Mouse (Mus musculus) stomach, embryonic 16.5 days (tissue): Measurements from ENCODE around the gene Trpt1. TPM values are rescaled to one million over a fixed set of nuclear protein-coding genes. Genes with fewer than 3 reads are reported as not detected.

Source experiments
- ATAC-seq: fragments of 200-750 bp; cut with Nextera tagmentation; 2 replicates; pipeline ENCODE4 v1.8.0; 2017; ENCODE audit warnings: moderate number of reproducible peaks, moderate TSS enrichment; ENCODE audit not compliant: insufficient read depth, low FRiP score
- H3K27ac ChIP-seq: fragments of 300-500 bp; sonication (generic); 2 replicates; pipeline ENCODE4 v1.5.1; 2014; ENCODE audit warnings: low read length
- H3K27me3 ChIP-seq: fragments of 300-500 bp; sonication (generic); 2 replicates; pipeline ENCODE4 v1.6.1; 2014; ENCODE audit warnings: low read length, control low read depth, mixed read lengths; ENCODE audit not compliant: control insufficient read depth, insufficient read depth
- H3K36me3 ChIP-seq: fragments of 300-500 bp; sonication (generic); 2 replicates; pipeline ENCODE4 v1.6.1; 2014; ENCODE audit warnings: low read length; ENCODE audit not compliant: control insufficient read depth, insufficient read depth
- H3K4me1 ChIP-seq: fragments of 300-500 bp; sonication (generic); 2 replicates; pipeline ENCODE4 v1.6.1; 2014; ENCODE audit warnings: low read length, control low read depth, mixed read lengths; ENCODE audit not compliant: control insufficient read depth, insufficient read depth
- H3K4me2 ChIP-seq: fragments of 300-500 bp; sonication (generic); 2 replicates; pipeline ENCODE4 v1.6.1; 2014; ENCODE audit warnings: low read depth, low read length, mixed read lengths
- H3K4me3 ChIP-seq: fragments of 300-500 bp; sonication (generic); replicated peaks from 2 replicates; pipeline ENCODE4 v1.5.1; 2014; ENCODE audit warnings: mild to moderate bottlenecking, low read length
- H3K9ac ChIP-seq: fragments of 300-500 bp; sonication (generic); 2 replicates; pipeline ENCODE4 v1.6.1; 2014; ENCODE audit warnings: low read length
- H3K9me3 ChIP-seq: fragments of 300-500 bp; sonication (generic); replicated peaks from 2 replicates; pipeline ENCODE4 v1.6.1; 2016; ENCODE audit warnings: low read length, control low read depth; ENCODE audit not compliant: control insufficient read depth
- WGBS: fragments of 180-500 bp; shearing (Covaris S2); extraction: QIAGEN DNeasy Blood & Tissue Kit; methylation state at CpG from one replicate; pipeline ENCODE4 v1.1.7; 2014; 5-methylcytosine and 5-hydroxymethylcytosine counted together
- polyA plus RNA-seq: library from polyadenylated mRNA; unstranded; fragments of >200 nt; fragmentation: Nextera tagmentation; extraction: Ambion mirVana; gene quantifications from 2 replicates; pipeline ENCODE4 v1.2.1, GENCODE M21; 2015

Trpt1 gene
- 10.7 and 12.0 TPM in 2 replicates for polyA plus RNA-seq

- peak within 1 kb of the TSS; percentile 50; the same call in 1 of the 2 replicates for H3K27ac ChIP-seq
- ATAC-seq: peak; percentile 74
- no peaks in the 10 kb centered on the region for H3K27me3 ChIP-seq
- H3K9ac ChIP-seq: peak within 1 kb of the TSS; percentile 89
- peaks cover 30% of the 10 kb centered on the region for H3K4me1 ChIP-seq
- H3K4me3 ChIP-seq: peak within 1 kb of the TSS; percentile 70
- under 1% methylated on average over 24 of the region's 24 CpGs for WGBS
- peaks cover 17% of the 10 kb centered on the region; the same call in 1 of the 2 replicates for H3K36me3 ChIP-seq
- H3K4me2 ChIP-seq: peak within 1 kb of the TSS; percentile 90
- no peaks in the 10 kb centered on the region for H3K9me3 ChIP-seq
Observed at GRCm38 (mm10) chr19:6996006-6996405, at the start of gene Trpt1, which contains the start of gene Nudt22. TSS of gene Trpt1 (plus strand) at chr19:6996131. TSS of gene Nudt22 (minus strand) at chr19:6996117.

GRCm38 (mm10) chr19:6947742-6948141 is 48.2 kb upstream of the Trpt1 start:
- Histone ChIP-seq H3K36me3 (no peaks in the 10 kb centered on the region), H3K9me3 (no peaks in the 10 kb centered on the region), H3K27me3 (no peaks in the 10 kb centered on the region), H3K9ac (no peak overlapping the region), H3K4me2 (no peak overlapping the region), H3K4me3 (no peak overlapping the region), H3K27ac (no peak overlapping the region), H3K4me1 (peaks cover 29% of the 10 kb centered on the region)
- ATAC-seq: no peak
- WGBS: 45% methylated on average over 4 of the region's 4 CpGs

- 74% methylated on average over 4 of the region's 4 CpGs for WGBS
- Histone ChIP-seq H3K27ac (no peak overlapping the region), H3K9me3 (no peaks in the 10 kb centered on the region), H3K27me3 (no peaks in the 10 kb centered on the region), H3K36me3 (no peaks in the 10 kb centered on the region), H3K4me2 (no peak overlapping the region), H3K4me1 (peaks cover 29% of the 10 kb centered on the region), H3K4me3 (no peak overlapping the region), H3K9ac (no peak overlapping the region)
- no peak for ATAC-seq
Observed at GRCm38 (mm10) chr19:6948186-6948585, 47.7 kb upstream of the Trpt1 start.

- Histone ChIP-seq H3K36me3 (no peaks in the 10 kb centered on the region; the same call in 1 of the 2 replicates), H3K4me3 (no peak overlapping the region), H3K9me3 (no peaks in the 10 kb centered on the region), H3K27ac (peak overlapping the region; percentile 98), H3K9ac (peak overlapping the region; percentile 20; the same call in 1 of the 2 replicates), H3K27me3 (no peaks in the 10 kb centered on the region), H3K4me2 (peak overlapping the region; percentile 62; the same call in 1 of the 2 replicates), H3K4me1 (peaks cover 27% of the 10 kb centered on the region)
- 85% methylated on average over 5 of the region's 5 CpGs for WGBS
- no peak for ATAC-seq
Observed at GRCm38 (mm10) chr19:6949532-6949931, 46.4 kb upstream of the Trpt1 start.

GRCm38 (mm10) chr19:6949951-6950350 is 46.0 kb upstream of the Trpt1 start:
- Histone ChIP-seq H3K4me3 (peak overlapping the region; percentile 68), H3K4me2 (peak overlapping the region; percentile 62), H3K4me1 (peaks cover 27% of the 10 kb centered on the region), H3K27ac (peak overlapping the region; percentile 98), H3K27me3 (no peaks in the 10 kb centered on the region), H3K9me3 (no peaks in the 10 kb centered on the region), H3K9ac (peak overlapping the region; percentile 82), H3K36me3 (peaks cover 2% of the 10 kb centered on the region)
- no peak for ATAC-seq
- WGBS: 51% methylated on average over 5 of the region's 5 CpGs

GRCm38 (mm10) chr19:6950613-6951153 is 45.2 kb upstream of the Trpt1 start:
- Histone ChIP-seq H3K27me3 (no peaks in the 10 kb centered on the region), H3K4me2 (peak overlapping the region; percentile 62), H3K9me3 (no peaks in the 10 kb centered on the region), H3K9ac (peak overlapping the region; percentile 82), H3K27ac (peak overlapping the region; percentile 98), H3K4me3 (peak overlapping the region; percentile 68), H3K36me3 (peaks cover 9% of the 10 kb centered on the region), H3K4me1 (peaks cover 27% of the 10 kb centered on the region)
- under 1% methylated on average over 28 of the region's 28 CpGs for WGBS
- peak; percentile 35; the same call in 1 of the 2 replicates for ATAC-seq

GRCm38 (mm10) chr19:6951381-6951968 is 44.5 kb upstream of the Trpt1 start:
- peak; percentile 81 for ATAC-seq
- Histone ChIP-seq H3K27ac (peak overlapping the region; percentile 98), H3K27me3 (no peaks in the 10 kb centered on the region), H3K4me1 (peaks cover 27% of the 10 kb centered on the region), H3K9me3 (no peaks in the 10 kb centered on the region), H3K9ac (peak overlapping the region; percentile 82), H3K4me3 (peak overlapping the region; percentile 68), H3K36me3 (peaks cover 10% of the 10 kb centered on the region), H3K4me2 (peak overlapping the region; percentile 62)
- under 1% methylated on average over 35 of the region's 35 CpGs for WGBS

GRCm38 (mm10) chr19:6951994-6952711 is 43.8 kb upstream of the Trpt1 start:
- 2% methylated on average over 31 of the region's 31 CpGs for WGBS
- peak overlapping the region; percentile 62 for H3K4me2 ChIP-seq
- peak overlapping the region; percentile 98 for H3K27ac ChIP-seq
- peak; percentile 41 for ATAC-seq
- peaks cover 10% of the 10 kb centered on the region for H3K36me3 ChIP-seq
- H3K9ac ChIP-seq: peak overlapping the region; percentile 82
- H3K4me1 ChIP-seq: peaks cover 27% of the 10 kb centered on the region
- H3K27me3 ChIP-seq: no peaks in the 10 kb centered on the region
- H3K4me3 ChIP-seq: peak overlapping the region; percentile 68
- no peaks in the 10 kb centered on the region for H3K9me3 ChIP-seq

- no peaks in the 10 kb centered on the region for H3K9me3 ChIP-seq
- H3K27ac ChIP-seq: peak overlapping the region; percentile 98
- H3K9ac ChIP-seq: peak overlapping the region; percentile 82
- H3K4me3 ChIP-seq: peak overlapping the region; percentile 68
- peak overlapping the region; percentile 62 for H3K4me2 ChIP-seq
- peak; percentile 18; the same call in 1 of the 2 replicates for ATAC-seq
- WGBS: 8% methylated on average over 3 of the region's 3 CpGs
- peaks cover 10% of the 10 kb centered on the region for H3K36me3 ChIP-seq
- H3K27me3 ChIP-seq: no peaks in the 10 kb centered on the region
- H3K4me1 ChIP-seq: peaks cover 27% of the 10 kb centered on the region
Observed at GRCm38 (mm10) chr19:6952712-6953037, 43.3 kb upstream of the Trpt1 start.
